Mouse (Mus musculus): ENCODE results near the gene St3gal4.

- no peak for TF ChIP-seq CTCF (IDR thresholded peaks at IDR 0.05; ENCODE audit: low read depth, low read length)
- TF ChIP-seq POLR2A (IDR thresholded peaks at IDR 0.05; ENCODE audit: extremely low read depth, insufficient read depth, low read length) = no peak
Measured at GRCm38 (mm10) chr9:35041493-35041892, 77.6 kb downstream of the St3gal4 start.

Measured in liver, adult 2 months (tissue).